Mouse (Mus musculus) midbrain, postnatal 0 days (tissue): ENCODE data around the gene Eya2. TPM values are rescaled to one million over a fixed set of nuclear protein-coding genes. Genes with fewer than 3 reads are reported as not detected.

Source experiments
- ATAC-seq: fragments of 200-750 bp; cut with Nextera tagmentation; 2 replicates; pipeline ENCODE4 v1.8.0; 2017; ENCODE audit warnings: moderate number of reproducible peaks, mild to moderate bottlenecking, moderate TSS enrichment, moderate library complexity; ENCODE audit not compliant: low FRiP score
- DNase-seq: peaks from one replicate; pipeline ENCODE4 v3.0.0-alpha.2; 2015; ENCODE audit warnings: low spot score
- H3K27ac ChIP-seq: fragments of 300-500 bp; sonication (generic); 2 replicates; pipeline ENCODE4 v1.5.1; 2014; ENCODE audit warnings: low read depth, mild to moderate bottlenecking, low read length, mixed read lengths
- H3K27me3 ChIP-seq: fragments of 300-500 bp; sonication (generic); 2 replicates; pipeline ENCODE4 v1.6.1; 2014; ENCODE audit warnings: low read length, control low read depth, mixed read lengths; ENCODE audit not compliant: insufficient read depth
- H3K36me3 ChIP-seq: fragments of 300-500 bp; sonication (generic); 2 replicates; pipeline ENCODE4 v1.6.1; 2014; ENCODE audit warnings: low read length, control low read depth, mixed read lengths; ENCODE audit not compliant: insufficient read depth
- H3K4me1 ChIP-seq: fragments of 300-500 bp; sonication (generic); 2 replicates; pipeline ENCODE4 v1.6.1; 2014; ENCODE audit warnings: mild to moderate bottlenecking, control low read depth, antibody characterized with exemption, low read length, mixed read lengths; ENCODE audit not compliant: insufficient read depth
- H3K4me2 ChIP-seq: fragments of 300-500 bp; sonication (generic); 2 replicates; pipeline ENCODE4 v1.6.1; 2014; ENCODE audit warnings: low read depth, mild to moderate bottlenecking, low read length, mixed read lengths; ENCODE audit not compliant: poor library complexity, severe bottlenecking
- H3K4me3 ChIP-seq: fragments of 300-500 bp; sonication (generic); 2 replicates; pipeline ENCODE4 v1.5.1; 2014; ENCODE audit warnings: low read depth, mild to moderate bottlenecking, low read length, moderate library complexity
- H3K9ac ChIP-seq: fragments of 300-500 bp; sonication (generic); replicated peaks from 2 replicates; pipeline ENCODE4 v1.6.1; 2014; ENCODE audit warnings: mild to moderate bottlenecking, low read length, moderate library complexity, mixed read lengths; ENCODE audit not compliant: poor library complexity, severe bottlenecking
- H3K9me3 ChIP-seq: fragments of 300-500 bp; sonication (generic); 2 replicates; pipeline ENCODE4 v1.6.1; 2016; ENCODE audit warnings: low read length, control low read depth
- CTCF ChIP-seq: IDR thresholded peaks from 2 replicates; pipeline ENCODE4 v1.5.1; 2016; ENCODE audit warnings: antibody characterized with exemption, mild to moderate bottlenecking
- WGBS: fragments of 180-500 bp; shearing (Covaris S2); extraction: QIAGEN DNeasy Blood & Tissue Kit; methylation state at CpG from one replicate; pipeline ENCODE4 v1.1.7; 2014; 5-methylcytosine and 5-hydroxymethylcytosine counted together
- polyA plus RNA-seq: library from polyadenylated mRNA; unstranded; fragments of >200 nt; fragmentation: Nextera tagmentation; extraction: Ambion mirVana; gene quantifications from 2 replicates; pipeline ENCODE4 v1.2.1, GENCODE M21; 2015
- total RNA-seq: library from RNA; depleted of rRNA; stranded (reverse); fragments of >200 nt; gene quantifications from 2 replicates; pipeline ENCODE4 v1.2.3, GENCODE M21; 2014

Gene Eya2
- total and polyA plus RNA-seq, 2 experiments from 2014 or later = 7.1 to 21.6 TPM

DNA sequence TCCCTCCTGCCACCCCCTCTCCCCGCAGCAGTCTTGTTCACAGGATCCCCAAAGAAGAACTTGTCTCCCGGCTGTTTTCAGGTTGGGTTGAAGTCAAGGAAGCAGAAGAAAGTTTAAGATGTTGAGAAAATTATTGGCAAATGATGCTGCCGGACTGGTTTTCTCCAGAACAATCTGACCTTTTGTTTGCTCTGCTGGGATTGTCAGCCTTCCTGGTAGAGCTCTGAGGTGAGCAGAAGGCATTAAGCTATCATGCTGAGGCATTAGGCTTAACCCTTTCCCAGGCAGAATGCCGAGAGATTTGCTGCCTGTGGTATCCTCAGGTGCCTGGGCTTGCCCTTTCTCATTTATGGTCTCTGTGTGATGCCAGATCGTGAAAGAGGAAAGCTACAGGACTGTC lies 70.3 kb downstream of the Eya2 start:
- Histone ChIP-seq H3K9me3 (no peaks in the 10 kb centered on the region), H3K27ac (no peak overlapping the region), H3K4me1 (no peaks in the 10 kb centered on the region), H3K27me3 (no peaks in the 10 kb centered on the region), H3K36me3 (no peaks in the 10 kb centered on the region), H3K4me3 (no peak overlapping the region), H3K4me2 (no peak overlapping the region), H3K9ac (no peak overlapping the region)
- 50% methylated on average over 5 of the region's 5 CpGs for whole genome bisulfite sequencing
- ATAC-seq (no peak), DNase-seq (no peak)
- no peak for TF ChIP-seq CTCF

DNA sequence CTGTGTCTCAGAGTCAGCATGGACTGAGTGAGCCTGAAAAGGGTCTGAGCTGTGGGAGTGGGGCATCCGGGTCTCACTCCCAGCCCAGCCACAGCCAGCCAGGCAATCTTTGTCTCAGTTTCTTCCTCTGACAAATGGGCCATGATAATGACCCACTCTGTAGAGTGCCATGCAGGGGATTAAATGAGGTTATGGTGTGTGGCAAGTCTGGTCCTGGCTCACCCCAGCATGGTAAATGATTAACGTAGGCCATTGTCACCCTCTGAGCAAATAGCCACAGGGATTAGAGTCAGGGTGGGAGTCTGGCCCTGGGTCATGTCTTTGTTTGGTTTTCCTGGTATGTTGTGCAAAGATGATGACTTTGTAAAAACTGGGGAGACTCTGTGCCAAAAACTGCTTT lies 72.3 kb downstream of the Eya2 start:
- DNase-seq (no peak), ATAC-seq (no peak)
- no peak for TF ChIP-seq CTCF
- Histone ChIP-seq H3K4me1 (no peaks in the 10 kb centered on the region), H3K9me3 (no peaks in the 10 kb centered on the region), H3K27ac (no peak overlapping the region), H3K36me3 (no peaks in the 10 kb centered on the region), H3K4me3 (no peak overlapping the region), H3K9ac (no peak overlapping the region), H3K4me2 (no peak overlapping the region), H3K27me3 (no peaks in the 10 kb centered on the region)
- 58% methylated on average over 2 of the region's 2 CpGs for WGBS

DNA sequence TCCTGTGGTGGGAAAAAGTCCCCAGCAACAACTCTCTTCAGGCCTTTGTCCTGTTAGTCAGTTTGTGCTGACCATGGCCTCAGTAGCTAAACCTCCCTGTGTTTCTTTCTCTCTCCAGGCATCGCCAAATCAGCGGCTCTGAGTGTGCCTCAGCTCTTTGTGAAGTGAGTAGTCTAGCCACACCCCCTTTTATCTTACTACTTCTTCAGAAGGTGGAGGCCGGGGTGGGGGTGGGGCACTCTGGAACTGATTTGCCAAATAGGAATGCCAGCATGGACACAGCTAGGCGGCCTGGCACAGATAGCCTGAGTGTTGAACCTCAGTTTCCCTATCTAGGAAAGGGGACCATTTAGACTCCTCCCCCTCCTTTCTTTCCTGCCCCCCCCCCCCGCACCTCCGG lies 87.9 kb downstream of the Eya2 start:
- Histone ChIP-seq H3K4me3 (no peak overlapping the region), H3K9me3 (no peaks in the 10 kb centered on the region), H3K27ac (no peak overlapping the region), H3K4me2 (no peak overlapping the region), H3K9ac (no peak overlapping the region), H3K27me3 (no peaks in the 10 kb centered on the region), H3K36me3 (no peaks in the 10 kb centered on the region), H3K4me1 (no peaks in the 10 kb centered on the region)
- no peak for DNase-seq
- TF ChIP-seq CTCF = no peak
- 29% methylated on average over 6 of the region's 6 CpGs for WGBS
- ATAC-seq = no peak

DNA sequence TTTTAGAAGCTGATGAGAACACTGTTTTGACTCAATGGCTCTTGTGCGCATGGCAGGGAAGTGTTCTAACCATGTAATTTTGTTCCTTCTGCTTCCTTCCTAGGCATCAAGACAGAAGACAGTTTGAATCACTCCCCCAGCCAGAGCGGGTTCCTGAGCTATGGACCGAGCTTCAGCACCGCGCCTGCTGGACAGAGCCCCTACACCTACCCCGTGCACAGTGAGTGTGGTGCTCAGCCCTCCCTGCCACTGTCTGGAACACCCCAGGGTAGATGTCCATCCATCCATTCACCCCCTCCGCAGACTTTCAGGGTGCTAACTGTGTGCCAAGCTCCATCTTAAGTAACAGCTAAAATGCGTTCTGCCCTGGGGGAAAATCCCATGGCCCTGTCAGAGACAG lies 92.7 kb downstream of the Eya2 start:
- no peaks in the 10 kb centered on the region for H3K36me3 ChIP-seq
- DNase-seq = no peak
- no peak for TF ChIP-seq CTCF
- H3K9ac ChIP-seq = no peak overlapping the region
- no peak overlapping the region for H3K4me2 ChIP-seq
- 31% methylated on average over 8 of the region's 8 CpGs for WGBS
- no peak overlapping the region for H3K4me3 ChIP-seq
- no peaks in the 10 kb centered on the region for H3K4me1 ChIP-seq
- ATAC-seq = no peak
- H3K27ac ChIP-seq = no peak overlapping the region
- H3K27me3 ChIP-seq = no peaks in the 10 kb centered on the region
- H3K9me3 ChIP-seq = no peaks in the 10 kb centered on the region

DNA sequence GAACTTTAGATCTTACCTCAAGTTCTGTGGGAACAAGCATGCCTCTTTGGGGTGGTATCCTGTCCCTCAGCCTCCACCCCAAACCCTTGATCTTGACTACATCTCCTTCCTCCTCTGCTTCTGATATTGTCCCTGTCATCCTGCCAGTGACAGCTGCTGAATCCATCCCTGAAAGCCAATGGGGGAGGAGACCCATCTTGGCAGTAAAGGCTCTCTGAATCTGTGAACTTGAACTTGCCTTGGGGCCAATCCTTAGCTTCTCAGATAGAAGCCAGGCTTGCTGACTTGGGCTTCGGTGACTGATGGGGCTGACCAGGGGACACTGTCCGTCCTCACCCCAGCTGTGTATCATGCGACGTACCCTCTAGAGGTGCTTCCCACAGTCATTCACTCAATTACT lies 94.1 kb downstream of the Eya2 start:
- no peak for DNase-seq
- WGBS = 90% methylated on average over 4 of the region's 4 CpGs

DNA sequence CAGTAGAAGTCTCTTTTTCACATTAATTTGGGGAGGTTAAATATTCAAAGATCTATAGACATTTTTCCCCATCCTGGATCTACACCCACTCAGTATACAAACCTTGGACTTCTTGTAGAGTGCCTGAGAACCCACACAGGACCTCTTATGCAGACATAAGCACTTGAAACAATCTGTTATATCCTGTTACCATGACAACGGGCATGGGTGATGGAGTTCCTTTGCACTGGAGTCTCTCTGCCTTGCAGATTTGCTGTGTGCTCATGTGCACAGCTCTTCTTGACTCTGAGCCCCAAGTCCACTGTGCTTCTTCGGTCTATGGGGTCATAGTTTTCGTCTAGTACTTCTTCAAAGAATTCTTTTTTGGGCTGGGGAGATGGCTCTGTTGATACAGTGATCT lies 96.2 kb downstream of the Eya2 start:
- Histone ChIP-seq H3K27ac (no peak overlapping the region), H3K9ac (no peak overlapping the region), H3K36me3 (no peaks in the 10 kb centered on the region), H3K4me1 (no peaks in the 10 kb centered on the region), H3K4me3 (no peak overlapping the region), H3K9me3 (no peaks in the 10 kb centered on the region), H3K27me3 (no peaks in the 10 kb centered on the region), H3K4me2 (no peak overlapping the region)
- TF ChIP-seq CTCF = no peak
- ATAC-seq (no peak), DNase-seq (peak; percentile 59)
- WGBS = 76% methylated on average over 3 of the region's 3 CpGs

More for the DNA sequence above, 94.1 kb downstream of the Eya2 start:
- no peaks in the 10 kb centered on the region for H3K36me3 ChIP-seq
- H3K9ac ChIP-seq = no peak overlapping the region
- no peak for TF ChIP-seq CTCF
- H3K4me3 ChIP-seq = no peak overlapping the region
- no peaks in the 10 kb centered on the region for H3K9me3 ChIP-seq
- no peak overlapping the region for H3K27ac ChIP-seq
- H3K27me3 ChIP-seq = no peaks in the 10 kb centered on the region
- ATAC-seq = no peak
- H3K4me1 ChIP-seq = no peaks in the 10 kb centered on the region
- H3K4me2 ChIP-seq = no peak overlapping the region
